Mouse (Mus musculus) C2C12 (cell line): ENCODE measurements at regions not wholly inside any gene's neighbourhood (a gene's known extent, or its start where the extent isn't known, plus 50 kb on each side); places are given as distances from the start of the nearest gene placed in this dataset.
"Not testable (repeated sequence)": the region's sequence is repeated elsewhere in the genome, so short reads cannot be mapped to it uniquely, and the experiment has no call there.

ENCODE experiments used
- H3K27me3 ChIP-seq: one replicate; pipeline ENCODE4 v1.6.1; 2011; ENCODE audit not compliant: control insufficient read depth, insufficient read depth, insufficient read length
- H3K36me3 ChIP-seq: one replicate; pipeline ENCODE4 v1.6.1; 2011; ENCODE audit not compliant: control insufficient read depth, insufficient read depth
- H3K4me3 ChIP-seq: one replicate; pipeline ENCODE4 v1.5.1; 2011; ENCODE audit warnings: mild to moderate bottlenecking, control low read depth; ENCODE audit not compliant: poor library complexity, insufficient read depth, severe bottlenecking
- H3K79me2 ChIP-seq: one replicate; pipeline ENCODE4 v1.6.1; 2011; ENCODE audit not compliant: control insufficient read depth, insufficient read depth
- H3K79me3 ChIP-seq: one replicate; pipeline ENCODE4 v1.6.1; 2011; ENCODE audit warnings: low read depth, control low read depth
- H3ac ChIP-seq: one replicate; pipeline ENCODE3; 2011; ENCODE audit warnings: low read depth; ENCODE audit not compliant: control insufficient read depth, insufficient read length
- CEBPB ChIP-seq: IDR thresholded peaks from one replicate; pipeline ENCODE4 v1.6.1; 2011; ENCODE audit warnings: low read depth, mild to moderate bottlenecking, control low read depth, moderate library complexity
- CTCF ChIP-seq: IDR thresholded peaks from one replicate; pipeline ENCODE4 v1.5.1; 2011; ENCODE audit not compliant: control insufficient read depth, insufficient read depth, insufficient read length
- FOSL1 ChIP-seq: IDR thresholded peaks from one replicate; pipeline ENCODE4 v1.8.0; 2011; ENCODE audit warnings: mild to moderate bottlenecking, low read length; ENCODE audit not compliant: poor library complexity, insufficient read depth, severe bottlenecking
- MAX ChIP-seq: IDR thresholded peaks from one replicate; pipeline ENCODE4 v1.6.1; 2011; ENCODE audit warnings: mild to moderate bottlenecking, control low read depth
- MYOD1 ChIP-seq: IDR thresholded peaks from one replicate; pipeline ENCODE4 v1.6.1; 2011; ENCODE audit warnings: low read depth; ENCODE audit not compliant: control insufficient read depth, insufficient read length
- MYOG ChIP-seq: IDR thresholded peaks from one replicate; pipeline ENCODE4 v1.6.1; 2011; ENCODE audit not compliant: control insufficient read depth, insufficient read length; ENCODE audit errors: extremely low read depth
- USF1 ChIP-seq: IDR thresholded peaks from one replicate; pipeline ENCODE4 v1.6.1; 2011; ENCODE audit warnings: low read depth, mild to moderate bottlenecking, control low read depth, moderate library complexity

DNA sequence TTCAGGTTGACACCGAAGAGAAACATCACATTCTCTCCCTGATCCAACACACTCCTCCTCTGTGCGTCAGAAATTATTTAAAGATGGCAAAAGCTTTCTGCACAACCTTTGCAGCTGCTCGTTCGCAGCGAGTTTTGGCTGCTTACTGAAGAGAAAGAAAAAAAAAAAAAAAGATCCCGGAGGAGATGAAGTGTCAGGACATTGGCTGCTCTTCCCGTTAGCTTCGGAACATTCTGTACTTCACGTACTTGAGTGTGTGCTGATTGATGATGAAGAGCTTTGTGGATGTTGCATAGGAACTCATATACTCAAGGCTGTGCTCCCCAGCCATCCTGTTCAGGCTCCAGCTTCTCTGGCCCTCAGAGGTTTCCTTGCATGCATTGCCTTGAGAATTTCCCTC lies 162.5 kb upstream of the Peli2 start:
- no peaks in the 10 kb centered on the region for H3K79me2 ChIP-seq
- TF ChIP-seq CTCF (no peak), MYOG (no peak), MYOD1 (no peak), MAX (no peak), USF1 (no peak), CEBPB (no peak)
- no peak overlapping the region for H3ac ChIP-seq
- no peaks in the 10 kb centered on the region for H3K36me3 ChIP-seq
- H3K4me3 ChIP-seq: no peak overlapping the region
- no peaks in the 10 kb centered on the region for H3K27me3 ChIP-seq
- no peaks in the 10 kb centered on the region for H3K79me3 ChIP-seq

DNA sequence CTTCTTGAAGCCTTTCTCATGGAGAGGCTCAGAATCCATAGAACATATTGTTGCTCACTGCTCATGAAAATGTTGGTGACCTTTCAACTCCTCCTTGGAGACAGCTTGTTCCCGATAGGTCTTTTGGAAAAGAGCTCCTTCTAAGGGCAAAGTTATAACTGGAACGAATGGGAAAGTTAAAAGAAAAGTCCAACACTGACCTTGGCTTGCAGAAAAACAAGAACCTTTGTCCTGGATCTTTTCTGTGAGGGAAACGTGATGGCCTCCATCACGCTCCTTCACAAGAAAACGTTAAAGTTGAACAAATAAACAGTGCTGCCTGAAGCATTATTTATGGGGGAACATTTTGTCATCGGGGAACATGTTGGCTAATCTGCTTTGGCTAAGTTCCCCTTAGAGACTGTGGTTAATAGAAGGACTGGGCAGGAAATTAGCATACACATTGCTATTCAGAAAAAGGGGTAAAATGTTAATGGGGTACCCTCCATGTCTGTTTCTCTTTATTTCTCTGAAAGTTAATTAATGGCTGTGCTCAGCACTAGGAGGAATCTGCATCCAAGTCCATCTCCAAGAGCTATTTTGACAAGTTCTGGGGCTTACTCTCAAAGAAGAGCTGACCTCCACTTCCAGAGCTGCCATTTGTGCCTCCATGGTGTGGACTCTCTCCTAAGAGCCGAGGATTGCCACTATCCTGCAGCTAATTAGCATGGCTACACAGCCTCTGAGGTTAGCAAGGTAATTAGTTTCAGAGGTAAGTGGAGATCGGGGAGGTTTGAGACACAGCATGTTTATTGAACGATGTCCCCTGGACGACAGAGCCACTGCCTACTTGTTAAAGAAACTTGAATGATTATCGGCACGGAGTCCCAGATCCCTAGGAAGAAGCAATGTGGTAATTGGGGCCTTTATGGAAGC lies 161.0 kb upstream of the Peli2 start:
- Histone ChIP-seq H3ac (no peak overlapping the region), H3K36me3 (no peaks in the 10 kb centered on the region), H3K4me3 (no peak overlapping the region), H3K79me2 (no peaks in the 10 kb centered on the region), H3K79me3 (no peaks in the 10 kb centered on the region), H3K27me3 (no peaks in the 10 kb centered on the region)
- TF ChIP-seq USF1 (no peak), CTCF (no peak), MYOG (no peak)

- not testable (repeated sequence) for H3K27me3 ChIP-seq, H3K79me2 ChIP-seq, H3K36me3 ChIP-seq, H3K4me3 ChIP-seq, H3K79me3 ChIP-seq, H3ac ChIP-seq
Observed at GRCm38 (mm10) chr14:47964806-47965205, 155.8 kb upstream of the Peli2 start.

GRCm38 (mm10) chr14:47969871-47970270 lies 150.8 kb upstream of the Peli2 start:
- Histone ChIP-seq H3K4me3 (no peak overlapping the region), H3K27me3 (no peaks in the 10 kb centered on the region), H3K79me3 (no peaks in the 10 kb centered on the region), H3ac (no peak overlapping the region), H3K79me2 (no peaks in the 10 kb centered on the region), H3K36me3 (no peaks in the 10 kb centered on the region)
- no peak for TF ChIP-seq USF1
- TF ChIP-seq MAX: no peak
- no peak for TF ChIP-seq FOSL1
- TF ChIP-seq MYOG: no peak
- TF ChIP-seq CEBPB: no peak
- TF ChIP-seq CTCF: no peak

DNA sequence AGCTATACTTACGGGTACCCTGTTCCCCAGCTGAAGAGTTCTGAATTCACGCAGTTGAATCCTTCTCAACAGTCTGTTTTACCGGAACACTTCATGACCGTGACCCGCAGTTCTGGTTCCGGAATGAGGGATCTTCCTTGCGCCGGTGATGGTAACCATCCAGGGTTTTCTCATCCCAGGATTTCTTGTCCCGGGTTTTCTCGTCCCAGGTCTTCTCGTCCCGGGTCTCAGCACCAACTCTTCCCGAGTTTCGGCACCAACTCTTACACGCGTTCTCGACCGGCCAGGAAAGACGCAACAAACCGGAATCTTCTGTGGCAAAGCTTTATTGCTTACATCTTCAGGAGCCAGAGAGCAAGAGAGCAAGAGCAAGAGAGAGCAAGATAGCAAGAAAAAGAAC lies 147.5 kb upstream of the Peli2 start:
- H3K4me3 ChIP-seq, H3K79me3 ChIP-seq, H3ac ChIP-seq, H3K27me3 ChIP-seq, H3K36me3 ChIP-seq, H3K79me2 ChIP-seq: not testable (repeated sequence)

- H3K79me2 ChIP-seq: no peaks in the 10 kb centered on the region
- no peaks in the 10 kb centered on the region for H3K27me3 ChIP-seq
- H3K79me3 ChIP-seq: no peaks in the 10 kb centered on the region
- TF ChIP-seq MYOD1: peak; percentile 23
- TF ChIP-seq CTCF: no peak
- TF ChIP-seq MAX: peak; percentile 22
- peak; percentile 76 for TF ChIP-seq FOSL1
- no peak overlapping the region for H3ac ChIP-seq
- no peak overlapping the region for H3K4me3 ChIP-seq
- H3K36me3 ChIP-seq: no peaks in the 10 kb centered on the region
Observed at GRCm38 (mm10) chr14:47982993-47983740, 137.5 kb upstream of the Peli2 start.
